Mouse (Mus musculus) limb, embryonic 10.5 days (tissue): ENCODE results near the gene Fbf1. TPM values are rescaled to one million over a fixed set of nuclear protein-coding genes. Genes with fewer than 3 reads are reported as not detected.
"Not testable (repeated sequence)": the region's sequence is repeated elsewhere in the genome, so short reads cannot be mapped to it uniquely, and the experiment has no call there.

ENCODE experiments used
- DNase-seq: peaks from one replicate; pipeline ENCODE4 v3.0.0-alpha.2; 2017; ENCODE audit warnings: low spot score
- H3K27ac ChIP-seq: fragments of 300-500 bp; sonication (generic); 2 replicates; pipeline ENCODE4 v1.5.1; 2016; ENCODE audit warnings: mild to moderate bottlenecking
- H3K27me3 ChIP-seq: fragments of 300-500 bp; sonication (generic); 2 replicates; pipeline ENCODE4 v1.6.1; 2016; ENCODE audit warnings: low read depth, mild to moderate bottlenecking; ENCODE audit not compliant: poor library complexity, severe bottlenecking
- H3K36me3 ChIP-seq: fragments of 300-500 bp; sonication (generic); 2 replicates; pipeline ENCODE4 v1.6.1; 2016; ENCODE audit warnings: mild to moderate bottlenecking, moderate library complexity
- H3K4me1 ChIP-seq: fragments of 300-500 bp; sonication (generic); 2 replicates; pipeline ENCODE4 v1.6.1; 2016
- H3K4me3 ChIP-seq: fragments of 300-500 bp; sonication (generic); 2 replicates; pipeline ENCODE4 v1.5.1; 2016; ENCODE audit warnings: mild to moderate bottlenecking, moderate library complexity
- H3K9me3 ChIP-seq: fragments of 300-500 bp; sonication (generic); replicated peaks from 2 replicates; pipeline ENCODE4 v1.6.1; 2016; ENCODE audit warnings: mild to moderate bottlenecking
- WGBS: fragments of 180-500 bp; shearing (Covaris S2); methylation state at CpG from one replicate; pipeline ENCODE4 v1.1.7; 2016; 5-methylcytosine and 5-hydroxymethylcytosine counted together
- polyA plus RNA-seq: library from polyadenylated mRNA; unstranded; fragments of >200 nt; fragmentation: Nextera tagmentation; extraction: Ambion mirVana; gene quantifications from 2 replicates; pipeline ENCODE4 v1.2.1, GENCODE M21; 2016

Fbf1 gene
- polyA plus RNA-seq, 1 experiment from 2014 or later = 56.8 TPM

DNA sequence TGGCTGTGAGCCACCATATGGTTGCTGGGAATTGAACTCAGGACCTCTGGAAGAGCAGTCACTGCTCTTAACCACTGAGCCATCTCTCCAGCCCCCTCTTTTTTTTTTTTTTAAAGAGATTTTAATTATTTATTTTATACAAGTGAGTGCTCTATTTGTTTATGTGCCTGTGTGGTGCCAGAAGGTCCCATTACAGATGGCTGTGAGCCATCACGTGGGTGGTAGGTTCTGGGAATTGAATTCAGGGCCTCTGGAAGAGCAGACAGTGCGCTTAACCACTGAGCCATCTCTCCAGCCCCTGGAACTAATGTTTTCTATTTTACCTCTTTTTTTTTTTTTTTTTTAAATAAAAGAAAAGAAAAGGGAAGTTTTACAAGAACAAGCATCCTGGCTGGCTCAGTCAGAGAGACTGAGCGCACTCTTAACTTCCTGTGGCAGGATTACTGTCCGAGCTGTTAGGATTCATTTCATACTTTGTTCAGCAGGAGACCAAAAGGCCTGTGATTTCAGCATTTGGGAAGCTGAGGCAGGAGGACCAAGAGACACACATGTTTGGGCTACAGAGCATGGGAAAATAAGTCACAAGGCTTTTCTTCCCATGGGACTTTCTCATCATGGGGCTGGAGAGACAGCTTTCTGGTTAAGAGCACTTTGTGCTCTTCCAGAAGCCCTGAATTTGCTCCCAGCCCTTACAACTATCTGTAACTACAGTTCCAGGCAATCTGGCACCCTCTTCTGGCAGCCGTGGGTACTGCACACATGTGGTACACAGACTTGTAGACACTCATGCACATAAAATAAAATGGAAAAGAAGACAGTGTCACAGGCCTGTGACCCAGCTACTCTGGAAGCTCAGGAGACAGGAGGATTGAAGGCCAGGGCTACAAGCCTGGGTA lies 71.5 kb downstream of the Fbf1 start:
- Histone ChIP-seq H3K36me3 (no peaks in the 10 kb centered on the region), H3K4me3 (no peak overlapping the region), H3K27ac (no peak overlapping the region), H3K9me3 (no peaks in the 10 kb centered on the region), H3K4me1 (peaks cover 11% of the 10 kb centered on the region), H3K27me3 (no peaks in the 10 kb centered on the region)
- no peak for DNase-seq
- WGBS = 94% methylated on average over 5 of the region's 5 CpGs

DNA sequence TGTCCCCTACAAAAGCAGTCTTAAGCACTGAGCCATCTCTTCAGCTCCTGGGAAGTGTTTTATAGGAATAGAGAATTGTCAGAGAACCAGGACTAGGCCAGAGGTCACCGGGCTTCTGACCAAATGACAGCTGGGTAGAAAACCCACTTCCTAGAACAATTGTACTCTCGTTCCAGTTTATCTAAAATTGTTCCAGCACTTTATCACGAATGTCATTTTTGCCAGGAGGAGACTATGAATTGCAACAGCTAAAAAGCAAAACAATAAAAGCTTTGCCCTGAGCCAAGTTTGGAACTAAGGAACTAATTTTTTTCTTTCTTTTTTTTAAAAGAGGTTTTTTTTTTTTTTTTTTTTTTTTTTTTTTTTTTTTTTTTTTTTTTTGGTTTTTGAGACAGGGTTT lies 72.4 kb downstream of the Fbf1 start:
- Histone ChIP-seq H3K4me3 (no peak overlapping the region), H3K4me1 (peaks cover 9% of the 10 kb centered on the region; the same call in 1 of the 2 replicates), H3K36me3 (no peaks in the 10 kb centered on the region), H3K9me3 (no peaks in the 10 kb centered on the region), H3K27me3 (no peaks in the 10 kb centered on the region), H3K27ac (no peak overlapping the region)
- WGBS = 91% methylated on average over 3 of the region's 3 CpGs
- no peak for DNase-seq

DNA sequence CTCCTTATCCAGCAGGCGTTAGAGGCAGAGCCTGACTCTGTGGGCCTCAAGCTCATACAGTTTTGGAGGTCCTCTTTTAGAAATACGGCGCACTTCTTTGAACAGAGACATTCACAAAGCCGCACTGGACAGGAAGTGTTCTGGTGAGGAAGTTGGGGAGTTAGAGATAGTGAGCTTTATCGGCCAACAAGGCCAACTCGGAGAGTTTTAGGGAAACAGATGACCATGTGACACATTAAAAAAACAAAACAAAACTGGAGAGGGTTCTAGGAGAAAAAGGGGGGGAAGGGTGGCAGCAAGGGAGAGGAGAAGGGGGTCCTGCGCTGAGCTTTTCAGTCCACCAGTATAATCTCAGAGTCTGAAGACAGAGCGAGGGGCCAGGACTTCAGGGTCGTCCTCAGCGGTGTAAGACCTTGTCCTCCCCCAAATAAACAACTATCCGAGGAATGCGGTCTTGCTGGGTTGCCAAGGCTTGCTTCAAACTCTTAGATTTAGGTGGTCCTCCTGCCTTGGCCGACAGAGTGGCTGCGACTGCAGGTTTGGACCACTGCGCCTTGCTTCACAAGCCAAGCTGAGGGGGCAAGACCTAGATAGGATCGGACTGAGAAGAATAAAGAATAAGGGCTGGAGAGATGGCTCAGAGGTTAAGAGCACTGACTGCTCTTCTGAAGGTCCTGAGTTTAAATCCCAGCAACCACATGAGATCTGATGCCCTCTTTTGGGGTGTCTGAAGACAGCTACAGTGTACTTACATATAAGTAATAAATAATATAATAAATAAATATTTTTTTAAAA lies 74.0 kb downstream of the Fbf1 start:
- Histone ChIP-seq H3K4me1 (peaks cover 5% of the 10 kb centered on the region; the same call in 1 of the 2 replicates), H3K36me3 (no peaks in the 10 kb centered on the region), H3K27me3 (no peaks in the 10 kb centered on the region), H3K9me3 (no peaks in the 10 kb centered on the region), H3K4me3 (no peak overlapping the region), H3K27ac (0 out of 2 replicates have a peak overlapping the region, but pooled peaks have one; percentile 50)
- DNase-seq = no peak
- 66% methylated on average over 16 of the region's 16 CpGs for WGBS

DNA sequence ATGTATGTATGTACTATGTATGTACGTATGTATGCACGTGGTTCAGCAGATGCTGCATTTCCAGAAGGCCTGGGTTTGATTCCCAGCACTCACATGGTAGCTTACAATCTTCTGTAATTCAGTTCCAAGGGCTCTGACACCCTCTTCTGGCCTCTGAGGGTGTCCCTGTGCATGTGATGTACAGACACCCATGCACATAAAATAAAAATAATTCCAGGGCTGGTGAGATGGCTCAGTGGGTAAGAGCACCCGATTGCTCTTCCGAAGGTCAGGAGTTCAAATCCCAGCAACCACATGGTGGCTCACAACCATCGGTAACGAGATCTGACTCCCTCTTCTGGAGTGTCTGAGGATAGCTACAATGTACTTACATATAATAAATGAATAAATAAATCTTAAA lies 75.0 kb downstream of the Fbf1 start:
- not testable (repeated sequence) for H3K4me3 ChIP-seq, DNase-seq, H3K36me3 ChIP-seq, H3K27ac ChIP-seq, H3K4me1 ChIP-seq, H3K9me3 ChIP-seq, H3K27me3 ChIP-seq
- 89% methylated on average over 6 of the region's 6 CpGs for WGBS

Other genes starting within 250 kb of the Fbf1 start
- gene Sap30bp, start 234.9 kb downstream of the Fbf1 start, polyA plus RNA-seq = 47.9 and 52.2 TPM in 2 replicates
- gene Recql5, start 234.7 kb downstream of the Fbf1 start, polyA plus RNA-seq = 30.4 and 34.6 TPM in 2 replicates
- 0.90 and 1.6 TPM in 2 replicates for gene Itgb4, start 193.5 kb downstream of the Fbf1 start, polyA plus RNA-seq
- gene Galk1, start 155.4 kb downstream of the Fbf1 start, polyA plus RNA-seq = 243 and 283 TPM in 2 replicates
- gene H3f3b, start 140.2 kb downstream of the Fbf1 start, polyA plus RNA-seq = 1,754 and 1,985 TPM in 2 replicates
- gene Unk, start 137.8 kb downstream of the Fbf1 start, polyA plus RNA-seq = 46.1 and 53.2 TPM in 2 replicates
- gene Unc13d, start 90.2 kb downstream of the Fbf1 start, polyA plus RNA-seq = 2.4 and 3.7 TPM in 2 replicates
- 54.8 and 56.9 TPM in 2 replicates for gene Wbp2, start 81.2 kb downstream of the Fbf1 start, polyA plus RNA-seq
- gene Trim47, start 41.0 kb downstream of the Fbf1 start, polyA plus RNA-seq = 3.2 and 4.9 TPM in 2 replicates
- 1.9 and 2.1 TPM in 2 replicates for gene Trim65, start 37.0 kb downstream of the Fbf1 start, polyA plus RNA-seq
- 116 and 118 TPM in 2 replicates for gene Mrpl38, start 29.3 kb downstream of the Fbf1 start, polyA plus RNA-seq
- gene Ten1, start 30.7 kb upstream of the Fbf1 start, polyA plus RNA-seq = 61.5 and 65.4 TPM in 2 replicates
- gene Acox1, start 30.9 kb upstream of the Fbf1 start, polyA plus RNA-seq = 13.0 and 16.7 TPM in 2 replicates
- 1.4 and 1.7 TPM in 2 replicates for gene Evpl, start 69.9 kb upstream of the Fbf1 start, polyA plus RNA-seq
- gene Srp68, start 106.1 kb upstream of the Fbf1 start, polyA plus RNA-seq = 121 and 123 TPM in 2 replicates
- gene Galr2, start 112.8 kb upstream of the Fbf1 start, polyA plus RNA-seq = 0.11 TPM in 1 of 2 replicates, not detected in the other
- 55.1 and 64.8 TPM in 2 replicates for gene Exoc7, start 139.1 kb upstream of the Fbf1 start, polyA plus RNA-seq
- gene Foxj1, start 167.2 kb upstream of the Fbf1 start, polyA plus RNA-seq = 0.68 and 1.5 TPM in 2 replicates
- 11.1 and 18.3 TPM in 2 replicates for gene Rnf157, start 244.9 kb upstream of the Fbf1 start, polyA plus RNA-seq